Mouse (Mus musculus): ENCODE measurements around the gene Dlx1. TPM values are rescaled to one million over a fixed set of nuclear protein-coding genes. Genes with fewer than 3 reads are reported as not detected.

Gene Dlx1
- polyA plus RNA-seq (2015; fragmentation: Nextera tagmentation; extraction: Ambion mirVana): 0.13 and 1.3 TPM in 2 replicates

DNA sequence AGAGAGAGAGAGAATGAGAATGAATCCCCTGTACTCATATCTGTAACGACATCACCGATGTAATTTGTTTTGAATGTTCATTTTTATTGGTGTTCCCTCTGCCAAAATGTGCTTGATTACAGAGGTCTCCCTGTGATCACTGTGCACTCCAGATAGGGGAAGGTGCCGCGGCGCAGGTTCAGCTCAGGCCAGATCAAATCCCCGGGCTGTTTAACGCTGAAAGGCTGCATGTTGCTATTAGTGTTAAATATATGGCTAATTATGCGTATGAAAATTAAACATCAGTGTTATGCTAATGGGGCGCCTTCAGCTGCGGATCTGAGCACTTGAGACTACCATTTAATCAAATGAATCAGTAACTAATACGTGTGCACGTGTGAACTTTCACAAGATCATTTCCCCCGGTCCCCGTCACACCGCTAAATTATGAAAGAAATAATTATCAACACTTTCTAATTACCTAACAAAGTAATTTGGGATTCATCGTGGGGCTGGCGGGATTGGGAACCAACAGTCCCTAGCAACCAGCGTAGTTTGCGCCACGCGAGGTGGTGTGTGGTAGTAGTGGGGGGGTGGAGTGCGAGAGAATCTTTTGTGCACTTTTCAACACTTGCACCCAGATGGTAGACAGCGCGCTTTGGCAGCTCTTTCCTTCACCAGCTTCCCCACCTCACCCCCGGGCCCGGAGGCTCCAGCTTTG lies at the start of gene Dlx1:
Gene Dlx1 (plus strand): TSS at position 100 of the 700 bp plus-strand sequence.
- Histone ChIP-seq H3K9ac (replicated peaks) (no peak within 1 kb of the TSS), H3K4me2 (peak within 1 kb of the TSS; percentile 60), H3K36me3 (no peaks in the 10 kb centered on the region), H3K27me3 (replicated peaks) (peaks cover 95% of the 10 kb centered on the region), H3K4me3 (replicated peaks) (peak within 1 kb of the TSS; percentile 33), H3K27ac (replicated peaks) (no peak within 1 kb of the TSS), H3K4me1 (peaks cover 19% of the 10 kb centered on the region), H3K9me3 (replicated peaks) (no peaks in the 10 kb centered on the region)
- no peak for ATAC-seq (ENCODE audit: low FRiP score)
- WGBS: 1% methylated on average over 26 of the region's 26 CpGs

DNA sequence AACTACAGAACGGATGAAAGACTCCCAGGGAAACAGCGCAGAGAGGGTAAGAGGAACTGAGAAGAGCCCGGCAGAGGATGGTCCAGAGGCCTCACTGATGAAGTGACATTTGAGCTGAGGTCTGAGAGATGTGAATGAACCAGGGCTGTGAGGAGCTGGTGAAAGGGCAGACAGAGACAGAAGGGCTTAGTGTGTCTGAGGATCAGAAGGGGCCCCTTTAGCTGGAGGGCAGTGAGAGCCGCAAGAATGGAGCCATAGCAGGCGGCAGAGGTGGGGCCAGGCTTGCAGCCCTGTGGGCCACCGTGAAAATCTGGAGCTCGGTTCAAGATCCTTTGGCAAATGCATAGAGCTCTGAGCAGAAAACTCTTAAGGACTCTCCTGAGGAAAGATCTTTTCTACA lies 48.0 kb upstream of the Dlx1 start:
- Histone ChIP-seq H3K9me3 (replicated peaks) (no peaks in the 10 kb centered on the region), H3K4me2 (no peak overlapping the region), H3K4me1 (peaks cover 3% of the 10 kb centered on the region; the same call in 1 of the 2 replicates), H3K9ac (replicated peaks) (no peak overlapping the region), H3K4me3 (replicated peaks) (no peak overlapping the region), H3K27ac (replicated peaks) (no peak overlapping the region), H3K27me3 (replicated peaks) (no peaks in the 10 kb centered on the region), H3K36me3 (no peaks in the 10 kb centered on the region)
- no peak for ATAC-seq (ENCODE audit: low FRiP score)
- WGBS: 13% methylated on average over 7 of the region's 7 CpGs

DNA sequence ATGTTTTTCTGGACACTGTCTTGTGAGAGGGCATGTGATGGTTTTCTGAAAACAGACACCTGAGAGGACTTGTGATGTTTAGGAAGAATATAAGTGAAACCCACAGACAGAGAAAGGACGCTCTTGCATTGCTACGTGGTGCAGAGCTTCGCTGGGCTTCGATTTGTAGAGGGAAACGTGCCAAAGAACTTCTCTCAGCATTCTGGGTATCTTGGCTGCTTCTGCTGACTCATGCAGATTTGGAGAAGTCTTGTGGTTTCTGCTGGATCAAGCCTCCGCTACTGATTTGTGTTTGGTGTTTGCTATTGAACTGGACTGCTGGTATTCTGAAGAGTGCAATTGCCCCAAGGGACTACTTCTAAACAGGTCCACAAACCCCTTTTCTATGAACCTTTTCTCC lies 46.1 kb upstream of the Dlx1 start:
- Histone ChIP-seq H3K36me3 (no peaks in the 10 kb centered on the region), H3K9me3 (replicated peaks) (no peaks in the 10 kb centered on the region), H3K4me3 (replicated peaks) (no peak overlapping the region), H3K4me1 (no peaks in the 10 kb centered on the region), H3K27ac (replicated peaks) (no peak overlapping the region), H3K4me2 (no peak overlapping the region), H3K27me3 (replicated peaks) (no peaks in the 10 kb centered on the region), H3K9ac (replicated peaks) (no peak overlapping the region)
- 88% methylated on average over 6 of the region's 6 CpGs for WGBS
- no peak for ATAC-seq (ENCODE audit: low FRiP score)

DNA sequence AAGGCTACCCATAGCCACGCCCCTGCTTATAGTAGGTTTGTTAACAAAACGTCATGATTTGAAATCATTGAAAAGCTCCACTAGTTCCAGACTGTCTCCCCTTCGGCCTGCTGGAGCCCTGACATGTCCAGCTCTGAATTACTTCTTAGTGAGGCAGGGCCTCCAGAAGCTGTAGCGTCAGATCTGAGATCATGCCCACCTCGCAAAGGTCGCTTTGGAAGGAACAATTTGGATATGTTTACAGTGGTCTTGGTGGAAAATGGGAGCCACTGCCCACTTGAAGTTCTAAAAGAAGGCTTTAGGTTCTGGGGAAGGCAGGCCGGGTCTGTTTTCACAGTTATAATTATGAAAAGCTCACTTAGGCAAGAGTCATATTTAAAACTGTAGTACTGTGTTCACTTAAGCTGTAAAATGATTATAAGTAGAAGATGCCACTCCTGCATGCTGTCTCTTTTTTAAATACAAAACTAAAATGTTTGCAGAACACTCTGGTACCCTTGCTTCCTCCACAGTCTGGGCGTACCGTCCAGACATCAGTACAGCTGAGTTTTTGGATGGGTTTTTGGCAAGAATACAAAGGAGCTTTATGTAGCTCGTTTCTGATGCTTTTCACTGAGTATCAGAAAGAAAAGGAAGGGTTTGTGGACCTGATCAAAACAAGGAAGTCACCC lies 44.7 kb upstream of the Dlx1 start:
- H3K4me1 ChIP-seq: no peaks in the 10 kb centered on the region
- no peak overlapping the region for H3K4me2 ChIP-seq
- H3K9me3 ChIP-seq (replicated peaks): no peaks in the 10 kb centered on the region
- no peaks in the 10 kb centered on the region for H3K27me3 ChIP-seq (replicated peaks)
- ATAC-seq (ENCODE audit: low FRiP score): no peak
- no peak overlapping the region for H3K4me3 ChIP-seq (replicated peaks)
- no peaks in the 10 kb centered on the region for H3K36me3 ChIP-seq
- H3K27ac ChIP-seq (replicated peaks): no peak overlapping the region
- no peak overlapping the region for H3K9ac ChIP-seq (replicated peaks)
- WGBS: 68% methylated on average over 10 of the region's 10 CpGs

DNA sequence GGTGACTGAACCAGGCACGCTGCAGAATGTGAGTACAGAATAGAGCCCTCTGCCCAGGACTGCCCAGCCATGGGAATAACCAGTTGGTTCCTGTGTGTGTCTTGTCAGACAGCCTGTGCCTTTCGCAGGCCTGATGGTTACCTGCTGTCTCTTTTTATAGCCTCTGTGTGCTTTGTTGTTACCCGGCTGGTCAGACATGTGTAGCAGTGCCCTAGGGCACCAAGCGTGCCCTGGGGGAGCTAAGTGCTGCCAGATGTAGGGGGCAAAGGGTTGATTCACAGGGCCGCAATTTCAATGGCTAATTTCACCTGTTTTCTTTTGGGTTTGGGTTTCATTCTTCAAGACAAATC lies 44.2 kb upstream of the Dlx1 start:
- no peak overlapping the region for H3K27ac ChIP-seq (replicated peaks)
- no peak for ATAC-seq (ENCODE audit: low FRiP score)
- H3K4me2 ChIP-seq: no peak overlapping the region
- H3K9ac ChIP-seq (replicated peaks): no peak overlapping the region
- no peak overlapping the region for H3K4me3 ChIP-seq (replicated peaks)
- WGBS: 30% methylated on average over 5 of the region's 5 CpGs
- H3K9me3 ChIP-seq (replicated peaks): no peaks in the 10 kb centered on the region
- H3K36me3 ChIP-seq: no peaks in the 10 kb centered on the region
- no peaks in the 10 kb centered on the region for H3K27me3 ChIP-seq (replicated peaks)
- no peaks in the 10 kb centered on the region for H3K4me1 ChIP-seq

DNA sequence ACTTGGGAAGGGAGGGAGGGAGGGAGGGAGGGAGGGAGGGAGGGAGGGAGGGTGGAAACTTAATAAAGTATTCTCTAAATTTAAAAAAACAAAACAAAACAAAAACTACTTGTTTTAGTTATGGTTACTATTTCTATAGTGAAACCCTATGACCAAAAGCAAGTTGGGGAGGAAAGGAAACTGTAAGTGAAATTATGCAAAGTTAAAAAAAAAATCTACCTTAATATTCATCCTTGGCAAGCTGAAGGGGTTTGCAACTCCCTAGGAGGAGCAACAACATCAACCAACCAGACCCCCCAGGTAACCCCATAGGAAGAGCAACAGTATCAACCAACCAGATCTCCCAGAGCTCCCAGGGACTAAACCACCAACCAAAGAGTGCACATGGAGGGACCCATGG lies 36.6 kb upstream of the Dlx1 start:
- ATAC-seq (ENCODE audit: low FRiP score): no peak
- Histone ChIP-seq H3K4me3 (replicated peaks) (no peak overlapping the region), H3K27me3 (replicated peaks) (no peaks in the 10 kb centered on the region)

DNA sequence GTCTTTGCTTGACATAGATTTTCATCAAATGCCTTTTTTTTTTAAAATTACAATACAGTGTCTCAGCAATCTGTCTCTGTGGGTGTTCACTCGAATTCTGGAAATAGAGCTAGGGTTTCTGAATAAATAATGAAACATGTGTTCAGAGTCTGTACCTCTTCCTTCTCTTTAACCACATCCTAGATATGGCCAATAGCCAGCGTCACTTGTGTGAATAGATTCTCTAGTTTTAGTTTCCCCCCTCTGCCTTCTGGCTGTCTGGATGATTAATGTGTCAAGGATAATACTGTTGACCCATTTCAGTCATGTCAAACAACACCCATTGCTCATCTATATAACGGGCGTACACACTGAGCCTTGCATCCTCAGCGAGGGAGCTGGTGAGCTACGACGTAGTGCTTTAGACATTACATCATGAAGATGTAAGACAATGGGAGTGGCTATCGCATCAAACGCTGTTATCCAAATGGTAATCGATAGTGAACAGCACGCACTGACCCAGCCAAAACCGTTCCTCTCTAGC lies 34.7 kb upstream of the Dlx1 start:
- Histone ChIP-seq H3K9me3 (replicated peaks) (no peaks in the 10 kb centered on the region), H3K4me3 (replicated peaks) (no peak overlapping the region), H3K36me3 (no peaks in the 10 kb centered on the region), H3K4me2 (no peak overlapping the region), H3K4me1 (0 out of 2 replicates have a peak, but pooled peaks cover 2% of the 10 kb centered on the region), H3K27ac (replicated peaks) (no peak overlapping the region), H3K27me3 (replicated peaks) (no peaks in the 10 kb centered on the region), H3K9ac (replicated peaks) (no peak overlapping the region)
- WGBS: 72% methylated on average over 12 of the region's 12 CpGs
- ATAC-seq (ENCODE audit: low FRiP score): no peak

More for the DNA sequence above, 36.6 kb upstream of the Dlx1 start:
- no peaks in the 10 kb centered on the region for H3K9me3 ChIP-seq (replicated peaks)
- no peaks in the 10 kb centered on the region for H3K36me3 ChIP-seq
- H3K9ac ChIP-seq (replicated peaks): no peak overlapping the region
- H3K4me2 ChIP-seq: no peak overlapping the region
- no peaks in the 10 kb centered on the region for H3K4me1 ChIP-seq
- H3K27ac ChIP-seq (replicated peaks): no peak overlapping the region

DNA sequence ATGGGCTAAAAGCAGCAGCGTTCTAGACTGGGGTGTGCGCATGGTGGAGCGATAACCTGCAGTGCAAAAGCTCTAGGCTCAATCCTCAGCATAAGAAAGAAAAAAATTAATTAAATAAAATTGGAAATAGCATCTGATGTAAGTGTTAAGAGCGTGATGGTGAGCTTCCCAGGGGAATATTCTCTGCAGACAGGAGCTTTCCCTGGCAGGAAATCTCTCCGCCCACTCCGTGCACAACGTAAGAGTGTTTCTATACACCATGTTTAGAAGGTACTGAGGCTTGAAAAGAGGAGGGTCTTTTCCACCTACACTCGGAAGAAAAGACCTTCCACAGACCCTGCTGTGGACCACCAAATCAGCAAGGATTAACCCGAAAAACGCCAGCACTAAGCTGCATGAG lies 33.4 kb upstream of the Dlx1 start:
- H3K4me1 ChIP-seq: 0 out of 2 replicates have a peak, but pooled peaks cover 2% of the 10 kb centered on the region
- H3K36me3 ChIP-seq: no peaks in the 10 kb centered on the region
- H3K4me3 ChIP-seq (replicated peaks): no peak overlapping the region
- no peak overlapping the region for H3K9ac ChIP-seq (replicated peaks)
- ATAC-seq (ENCODE audit: low FRiP score): no peak
- no peak overlapping the region for H3K27ac ChIP-seq (replicated peaks)
- no peaks in the 10 kb centered on the region for H3K27me3 ChIP-seq (replicated peaks)
- WGBS: 64% methylated on average over 10 of the region's 10 CpGs
- H3K9me3 ChIP-seq (replicated peaks): no peaks in the 10 kb centered on the region
- no peak overlapping the region for H3K4me2 ChIP-seq

DNA sequence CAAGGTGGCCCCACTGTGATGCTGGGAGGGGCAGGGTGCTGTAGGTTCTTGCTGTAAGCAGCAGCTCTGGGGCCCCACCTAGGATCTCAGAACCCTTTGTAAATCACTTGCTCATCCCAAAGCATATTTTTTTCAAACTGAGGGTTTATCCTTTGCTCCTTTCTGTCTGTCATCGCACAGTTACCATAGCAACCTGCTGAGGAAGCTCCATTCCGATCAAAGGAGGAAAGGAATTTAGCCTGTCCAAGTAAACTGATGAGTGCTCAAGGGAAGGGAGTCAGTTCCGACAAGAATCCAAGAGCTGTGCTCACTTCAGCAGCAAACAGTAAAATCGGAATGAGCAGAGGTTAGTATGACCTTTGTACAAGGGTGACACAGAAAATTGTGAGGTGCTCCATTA lies 32.9 kb upstream of the Dlx1 start:
- Histone ChIP-seq H3K4me2 (no peak overlapping the region), H3K36me3 (no peaks in the 10 kb centered on the region), H3K4me1 (peaks cover 2% of the 10 kb centered on the region; the same call in 1 of the 2 replicates), H3K9me3 (replicated peaks) (no peaks in the 10 kb centered on the region), H3K4me3 (replicated peaks) (no peak overlapping the region), H3K27me3 (replicated peaks) (no peaks in the 10 kb centered on the region), H3K27ac (replicated peaks) (no peak overlapping the region), H3K9ac (replicated peaks) (no peak overlapping the region)
- ATAC-seq (ENCODE audit: low FRiP score): no peak
- WGBS: 18% methylated on average over 4 of the region's 4 CpGs

DNA sequence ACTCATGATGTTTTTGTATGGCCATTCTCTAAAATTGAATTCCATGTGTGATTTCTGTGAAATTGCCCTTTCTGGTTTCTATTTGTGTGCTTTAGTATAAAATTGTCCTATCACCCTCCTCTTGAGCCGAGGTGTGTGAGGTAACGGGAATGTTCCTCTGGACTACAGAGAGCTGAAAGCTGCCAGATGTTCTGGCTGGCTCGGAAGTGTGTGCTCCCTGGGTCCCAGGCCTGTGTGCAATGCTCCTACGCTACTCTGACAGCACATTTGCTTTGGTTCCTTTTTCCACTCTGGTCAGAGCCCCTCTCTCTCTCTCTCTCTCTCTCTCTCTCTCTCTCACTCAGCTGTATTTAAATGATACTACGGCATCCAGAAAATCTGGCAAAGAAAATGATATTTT lies 30.7 kb upstream of the Dlx1 start:
- Histone ChIP-seq H3K4me2 (no peak overlapping the region), H3K4me3 (replicated peaks) (no peak overlapping the region), H3K27ac (replicated peaks) (no peak overlapping the region), H3K9me3 (replicated peaks) (no peaks in the 10 kb centered on the region), H3K27me3 (replicated peaks) (no peaks in the 10 kb centered on the region), H3K9ac (replicated peaks) (no peak overlapping the region), H3K4me1 (peaks cover 2% of the 10 kb centered on the region; the same call in 1 of the 2 replicates), H3K36me3 (no peaks in the 10 kb centered on the region)
- 66% methylated on average over 5 of the region's 5 CpGs for WGBS
- no peak for ATAC-seq (ENCODE audit: low FRiP score)

DNA sequence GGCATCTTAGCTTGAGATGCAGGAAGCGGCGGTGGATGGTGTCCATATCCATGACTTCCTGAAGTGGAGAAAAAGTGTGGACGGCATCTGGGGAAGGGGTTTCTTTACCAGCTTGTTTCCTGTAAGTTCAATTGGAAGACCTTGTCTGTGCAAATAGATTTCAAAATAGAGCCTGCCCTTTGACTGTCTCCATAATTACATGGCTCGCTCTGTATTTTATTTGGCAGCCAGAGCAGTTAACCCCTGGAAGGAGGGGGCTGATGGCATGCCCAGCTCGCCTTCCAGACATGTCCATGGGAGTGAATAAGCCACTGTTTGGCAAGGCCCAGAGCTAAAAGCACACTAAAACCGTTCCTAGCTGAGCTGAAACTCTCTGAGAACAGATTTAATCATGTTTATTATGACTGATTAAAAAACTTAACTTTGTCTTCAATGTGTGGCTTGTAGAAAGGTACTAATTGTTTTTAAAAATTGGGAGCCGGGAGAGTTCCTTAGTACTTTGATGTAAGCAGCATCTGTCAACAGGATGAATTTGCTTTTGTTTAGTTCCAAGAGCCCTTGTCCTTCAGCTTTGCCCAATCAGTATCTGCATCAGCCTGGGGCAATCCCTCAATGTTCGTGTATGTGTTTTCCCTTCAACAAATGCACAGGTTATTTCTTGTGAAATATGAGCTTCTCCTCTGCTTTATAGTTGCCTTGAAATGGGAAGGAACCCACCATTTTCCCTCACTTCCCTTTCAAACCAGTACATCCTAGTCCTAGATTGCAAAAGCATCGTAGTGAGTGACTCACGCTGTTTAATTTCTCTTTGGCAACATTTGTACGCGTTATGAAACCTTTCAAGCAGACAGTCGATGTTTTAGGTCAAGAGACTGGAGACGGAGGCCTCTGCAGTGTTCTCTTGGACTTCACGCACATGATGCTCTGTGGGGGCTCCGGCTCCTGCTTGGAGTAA lies 28.4 kb upstream of the Dlx1 start:
- Histone ChIP-seq H3K27ac (replicated peaks) (no peak overlapping the region), H3K4me3 (replicated peaks) (no peak overlapping the region), H3K9ac (replicated peaks) (no peak overlapping the region), H3K9me3 (replicated peaks) (no peaks in the 10 kb centered on the region), H3K4me2 (no peak overlapping the region), H3K4me1 (peaks cover 2% of the 10 kb centered on the region; the same call in 1 of the 2 replicates), H3K36me3 (no peaks in the 10 kb centered on the region), H3K27me3 (replicated peaks) (no peaks in the 10 kb centered on the region)
- no peak for ATAC-seq (ENCODE audit: low FRiP score)
- WGBS: 71% methylated on average over 16 of the region's 16 CpGs
